Mouse (Mus musculus): Measurements from ENCODE around the gene Pgm2. TPM values are rescaled to one million over a fixed set of nuclear protein-coding genes. Genes with fewer than 3 reads are reported as not detected.

Pgm2 gene
- total and polyA plus RNA-seq, 3 experiments: 9.8 to 27.2 (median 22.5) TPM

DNA sequence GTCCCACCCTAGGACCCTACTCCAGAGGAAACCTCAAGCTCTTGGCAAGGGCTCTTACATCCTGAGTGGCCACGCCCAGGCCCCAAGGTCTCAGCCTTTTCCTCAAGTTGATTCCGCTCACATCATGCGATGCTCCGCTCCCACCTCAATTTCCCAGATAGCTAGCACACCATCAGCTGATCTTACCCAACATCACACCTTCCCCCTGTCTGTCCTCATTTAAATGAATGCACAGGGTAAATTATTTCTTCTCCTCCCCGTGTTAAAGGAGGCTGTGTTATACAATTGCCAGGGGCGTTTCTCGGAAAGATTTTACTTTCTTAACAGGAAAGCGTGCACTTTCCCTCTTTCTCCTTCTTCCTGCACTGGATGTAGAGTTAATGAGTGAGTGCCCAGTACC, 31.9 kb upstream of the Pgm2 start:
- Histone ChIP-seq H3K27me3 (replicated peaks) (no peaks in the 10 kb centered on the region), H3K4me3 (replicated peaks in 1 of 3; ENCODE audit: low read depth in 2 of 3, low read length in 2 of 3, poor library complexity in 1 of 3) (no peak overlapping the region), H3K9me3 (replicated peaks; ENCODE audit: low read length) (peaks cover 3% of the 10 kb centered on the region), H3K4me2 (ENCODE audit: insufficient read depth, low read depth, poor library complexity, severe bottlenecking) (no peak overlapping the region), H3K9ac (ENCODE audit: insufficient read depth, low read depth) (no peak overlapping the region), H3K27ac (ENCODE audit: insufficient read depth, low read depth) (no peak overlapping the region), H3K79me2 (replicated peaks; ENCODE audit: control insufficient read depth, extremely low read depth, insufficient read depth, poor library complexity, severe bottlenecking) (no peaks in the 10 kb centered on the region), H3K36me3 (replicated peaks in 1 of 2; ENCODE audit: control insufficient read depth in 1 of 2, insufficient read depth in 1 of 2, low read length in 1 of 2) (no peaks in the 10 kb centered on the region), H3K4me1 (ENCODE audit: control insufficient read depth in 1 of 2, insufficient read depth in 2 of 2) (no peaks in the 10 kb centered on the region; a peak in 1 of 4 replicates)
- no peak for DNase-seq (ENCODE audit: extremely low read depth)
- in situ Hi-C loops (cut with MboI; ENCODE audit: low pct_ligation_motif_present, low pct_unique_long_range_greater_than_20kb, low sequenced_read_pairs) (no loop called here), dilution Hi-C loops (cut with MboI; ENCODE audit: extremely low pct_ligation_motif_present, extremely low pct_unique_long_range_greater_than_20kb, low sequenced_read_pairs) (loop anchor here (25.0 kb wide), 1 partner anchor 149 kb away; no protein-coding TSS in a partner anchor)
- TF ChIP-seq ELF1 (IDR thresholded peaks at IDR 0.05; ENCODE audit: low read depth, low read length) (no peak), PAX5 (IDR thresholded peaks at IDR 0.05; ENCODE audit: low read length) (no peak)

DNA sequence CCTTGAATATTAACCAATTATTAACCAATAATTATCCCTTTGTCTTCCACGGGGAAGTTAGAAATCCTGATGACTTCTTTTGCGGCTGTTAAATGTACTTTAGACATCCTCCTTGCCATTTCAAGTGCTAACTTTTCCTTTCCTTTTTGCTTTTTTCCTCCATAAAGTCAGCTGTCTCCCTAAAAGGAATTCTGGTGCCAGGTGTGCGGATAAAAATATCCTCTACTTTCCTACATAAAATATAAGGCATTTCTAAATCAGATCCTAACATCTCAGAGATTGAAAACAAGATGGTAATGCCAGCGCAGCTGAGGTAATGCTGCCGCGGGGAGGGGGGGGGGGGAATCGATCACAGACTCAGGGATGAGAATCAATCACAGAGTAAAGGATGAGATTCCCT, 31.1 kb upstream of the Pgm2 start:
- H3K27ac ChIP-seq (ENCODE audit: insufficient read depth, low read depth): no peak overlapping the region
- no peaks in the 10 kb centered on the region; a peak in 1 of 4 replicates for H3K4me1 ChIP-seq (ENCODE audit: control insufficient read depth in 1 of 2, insufficient read depth in 2 of 2)
- no peaks in the 10 kb centered on the region for H3K36me3 ChIP-seq (replicated peaks in 1 of 2; ENCODE audit: control insufficient read depth in 1 of 2, insufficient read depth in 1 of 2, low read length in 1 of 2)
- TF ChIP-seq GABPA (IDR thresholded peaks at IDR 0.05; ENCODE audit: insufficient replicate concordance, low read depth, low read length) (no peak), MAX (IDR thresholded peaks at IDR 0.05; ENCODE audit: low read length) (no peak), ZKSCAN1 (IDR thresholded peaks at IDR 0.05; ENCODE audit: borderline replicate concordance, low read depth, low read length) (no peak), TBP (conservative IDR thresholded peaks at IDR 0.05; ENCODE audit: low read depth, low read length) (no peak), TCF12 (IDR thresholded peaks at IDR 0.05; ENCODE audit: low read depth, low read length) (no peak), RAD21 (IDR thresholded peaks at IDR 0.05; ENCODE audit: low read depth, low read length) (no peak), SIN3A (IDR thresholded peaks at IDR 0.05; ENCODE audit: low read length) (no peak), MAZ (IDR thresholded peaks at IDR 0.05; ENCODE audit: low read depth, low read length) (no peak), CTCF (conservative IDR thresholded peaks at IDR 0.05 in 1 of 2, IDR thresholded peaks at IDR 0.05 in 1 of 2; ENCODE audit: low read depth in 2 of 2, low read length in 2 of 2) (no peak), E2F4 (IDR thresholded peaks at IDR 0.05; ENCODE audit: insufficient replicate concordance, low read depth, low read length) (no peak), NRF1 (IDR thresholded peaks at IDR 0.05; ENCODE audit: low read depth, low read length) (no peak), MAFK (IDR thresholded peaks at IDR 0.05; ENCODE audit: insufficient replicate concordance, low read length) (no peak), UBTF (IDR thresholded peaks at IDR 0.05; ENCODE audit: low read depth, low read length) (no peak), KAT2A (IDR thresholded peaks at IDR 0.05; ENCODE audit: insufficient replicate concordance, low read length) (no peak)
- no peak overlapping the region for H3K4me2 ChIP-seq (ENCODE audit: insufficient read depth, low read depth, poor library complexity, severe bottlenecking)
- dilution Hi-C loops (cut with MboI; ENCODE audit: extremely low pct_ligation_motif_present, extremely low pct_unique_long_range_greater_than_20kb, low sequenced_read_pairs) (loop anchor here (25.0 kb wide), 1 partner anchor 149 kb away; no protein-coding TSS in a partner anchor), in situ Hi-C loops (cut with MboI; ENCODE audit: low pct_ligation_motif_present, low pct_unique_long_range_greater_than_20kb, low sequenced_read_pairs) (no loop called here)
- no peaks in the 10 kb centered on the region for H3K27me3 ChIP-seq (replicated peaks)
- H3K79me2 ChIP-seq (replicated peaks; ENCODE audit: control insufficient read depth, extremely low read depth, insufficient read depth, poor library complexity, severe bottlenecking): no peaks in the 10 kb centered on the region
- no peak overlapping the region for H3K4me3 ChIP-seq (replicated peaks in 1 of 3; ENCODE audit: low read depth in 2 of 3, low read length in 2 of 3, poor library complexity in 1 of 3)
- DNase-seq (ENCODE audit: extremely low read depth): no peak
- no peak overlapping the region for H3K9ac ChIP-seq (ENCODE audit: insufficient read depth, low read depth)
- peaks cover 3% of the 10 kb centered on the region for H3K9me3 ChIP-seq (replicated peaks; ENCODE audit: low read length)

All from CH12.LX (cell line).